Mouse (Mus musculus): ENCODE results near the gene Il22ra2. TPM values are rescaled to one million over a fixed set of nuclear protein-coding genes. Genes with fewer than 3 reads are reported as not detected.
A peak's percentile ranks its signal among the peaks of the same experiment; 100 is the strongest.

Gene Il22ra2
- total and polyA plus RNA-seq, 3 experiments, result not detected

- TF ChIP-seq CTCF (IDR thresholded peaks at IDR 0.05 in 2 of 3, conservative IDR thresholded peaks at IDR 0.05 in 1 of 3; ENCODE audit: control insufficient read depth in 1 of 3, insufficient read depth in 1 of 3, low read depth in 2 of 3, low read length in 3 of 3, poor library complexity in 1 of 3, severe bottlenecking in 1 of 3), result peak in 1 of 3 experiments; percentile 27; a peak in 1 of 6 replicates
- peak; percentile 41; the same call in 1 of the 2 replicates for TF ChIP-seq SMC3 (IDR thresholded peaks at IDR 0.05; ENCODE audit: low read depth, low read length)
- TF ChIP-seq MYB (IDR thresholded peaks at IDR 0.05; ENCODE audit: low read depth, low read length), result no peak
- TF ChIP-seq RAD21 (IDR thresholded peaks at IDR 0.05; ENCODE audit: low read depth, low read length), result peak; percentile 38
- H3K9me3 ChIP-seq (replicated peaks; ENCODE audit: insufficient read depth, low read length), result no peaks in the 10 kb centered on the region
- DNase-seq (ENCODE audit: low read depth, low spot score), result no peak
- H3K27ac ChIP-seq (ENCODE audit: control insufficient read depth, low read depth, low read length), result no peak overlapping the region
- no peaks in the 10 kb centered on the region for H3K4me1 ChIP-seq (ENCODE audit: control insufficient read depth in 1 of 2, insufficient read depth in 2 of 2, low read length in 2 of 2)
- no peak overlapping the region for H3K9ac ChIP-seq (ENCODE audit: control insufficient read depth, low read depth, low read length, poor library complexity, severe bottlenecking)
- H3K27me3 ChIP-seq (ENCODE audit: control insufficient read depth in 1 of 2, insufficient read depth in 2 of 2, low read length in 2 of 2), result no peaks in the 10 kb centered on the region
- H3K36me3 ChIP-seq (ENCODE audit: control insufficient read depth in 1 of 2, insufficient read depth in 2 of 2, low read length in 2 of 2), result no peaks in the 10 kb centered on the region
- H3K79me2 ChIP-seq (ENCODE audit: control insufficient read depth, insufficient read depth, low read length, poor library complexity), result no peaks in the 10 kb centered on the region
- no peak overlapping the region for H3K4me3 ChIP-seq (ENCODE audit: control insufficient read depth in 1 of 2, insufficient read depth in 1 of 2, low read depth in 2 of 2, low read length in 2 of 2)
Observed at GRCm38 (mm10) chr10:19673146-19673545, 51.3 kb downstream of the Il22ra2 start.

Other genes with a start within 250 kb of the Il22ra2 start
- gene Ifngr1, start 30.0 kb upstream of the Il22ra2 start, total RNA-seq (2012; rRNA removed), result 15.4 and 19.8 TPM in 2 replicates
- gene Ifngr1, start 30.0 kb upstream of the Il22ra2 start, polyA plus RNA-seq (2012; ENCODE audit: insufficient read depth in 1 of 2, insufficient read length in 2 of 2, low read depth in 1 of 2, low replicate concordance in 2 of 2, missing spikeins in 1 of 2), result 10 to 100 TPM in 1 of 2 experiments, not detected in 1; 18.6 TPM
- not detected in 2 replicates for gene Il20ra, start 90.6 kb downstream of the Il22ra2 start, total RNA-seq (2012; rRNA removed)
- gene Il20ra, start 90.6 kb downstream of the Il22ra2 start, polyA plus RNA-seq (2012; ENCODE audit: insufficient read depth in 1 of 2, insufficient read length in 2 of 2, low read depth in 1 of 2, low replicate concordance in 2 of 2, missing spikeins in 1 of 2), result under 1 TPM in 1 of 2 experiments, not detected in 1; 0.06 TPM
- gene Slc35d3, start 229.5 kb downstream of the Il22ra2 start, total RNA-seq (2012; rRNA removed), result not detected in 2 replicates
- not detected for gene Slc35d3, start 229.5 kb downstream of the Il22ra2 start, polyA plus RNA-seq (2012; ENCODE audit: insufficient read depth in 1 of 2, insufficient read length in 2 of 2, low read depth in 1 of 2, low replicate concordance in 2 of 2, missing spikeins in 1 of 2)

Measured in MEL (cell line).